Mouse (Mus musculus) intestine, embryonic 16.5 days (tissue): ENCODE measurements at regions not wholly inside any gene's neighbourhood (a gene's known extent, or its start where the extent isn't known, plus 50 kb on each side); places are given as distances from the start of the nearest gene placed in this dataset.
"Not testable (repeated sequence)": the region's sequence is repeated elsewhere in the genome, so short reads cannot be mapped to it uniquely, and the experiment has no call there.

Experiments
- ATAC-seq: fragments of 200-750 bp; cut with Nextera tagmentation; 2 replicates; pipeline ENCODE4 v1.8.0; 2017; ENCODE audit warnings: moderate TSS enrichment, moderate library complexity
- H3K27ac ChIP-seq: fragments of 300-500 bp; sonication (generic); 2 replicates; pipeline ENCODE4 v1.5.1; 2014; ENCODE audit warnings: mild to moderate bottlenecking, low read length
- H3K27me3 ChIP-seq: fragments of 300-500 bp; sonication (generic); replicated peaks from 2 replicates; pipeline ENCODE4 v1.6.1; 2014; ENCODE audit warnings: low read length, control low read depth, mixed read lengths; ENCODE audit not compliant: control insufficient read depth, insufficient read depth
- H3K36me3 ChIP-seq: fragments of 300-500 bp; sonication (generic); 2 replicates; pipeline ENCODE4 v1.6.1; 2014; ENCODE audit warnings: low read length, control low read depth; ENCODE audit not compliant: control insufficient read depth, insufficient read depth
- H3K4me1 ChIP-seq: fragments of 300-500 bp; sonication (generic); 2 replicates; pipeline ENCODE4 v1.6.1; 2014; ENCODE audit warnings: low read length, control low read depth, mixed read lengths; ENCODE audit not compliant: control insufficient read depth, insufficient read depth
- H3K4me2 ChIP-seq: fragments of 300-500 bp; sonication (generic); 2 replicates; pipeline ENCODE4 v1.6.1; 2014; ENCODE audit warnings: low read depth, low read length, control low read depth
- H3K4me3 ChIP-seq: fragments of 300-500 bp; sonication (generic); 2 replicates; pipeline ENCODE4 v1.5.1; 2014; ENCODE audit warnings: mild to moderate bottlenecking, low read length
- H3K9ac ChIP-seq: fragments of 300-500 bp; sonication (generic); 2 replicates; pipeline ENCODE4 v1.6.1; 2014; ENCODE audit warnings: low read depth, low read length
- H3K9me3 ChIP-seq: fragments of 300-500 bp; sonication (generic); 2 replicates; pipeline ENCODE4 v1.6.1; 2016; ENCODE audit warnings: low read length, control low read depth; ENCODE audit not compliant: control insufficient read depth
- whole genome bisulfite sequencing: fragments of 180-500 bp; shearing (Covaris S2); extraction: QIAGEN DNeasy Blood & Tissue Kit; methylation state at CpG from one replicate; pipeline ENCODE4 v1.1.7; 2014; 5-methylcytosine and 5-hydroxymethylcytosine counted together

DNA sequence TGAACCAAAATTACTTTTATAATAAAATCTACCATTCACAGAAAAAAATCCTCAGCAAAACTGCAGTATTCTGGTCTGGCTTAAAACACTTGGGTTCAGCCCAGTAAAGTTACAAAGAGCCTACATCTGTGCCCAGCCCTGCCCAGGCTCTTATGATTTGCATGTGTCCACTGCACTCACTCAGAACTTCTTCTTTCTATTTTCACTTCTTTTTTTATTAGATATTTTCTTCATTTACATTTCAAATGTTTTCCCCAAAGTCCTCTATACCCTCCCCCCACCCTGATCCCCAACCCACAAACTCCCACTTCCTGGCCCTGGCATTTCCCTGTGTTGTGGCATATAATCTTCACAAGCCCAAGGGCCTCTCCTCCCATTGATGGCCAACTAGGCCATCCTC lies 1442.4 kb upstream of the Tacstd2 start:
- Histone ChIP-seq H3K27me3 (no peaks in the 10 kb centered on the region), H3K9ac (no peak overlapping the region), H3K4me1 (no peaks in the 10 kb centered on the region), H3K27ac (no peak overlapping the region), H3K4me3 (no peak overlapping the region), H3K4me2 (no peak overlapping the region), H3K36me3 (no peaks in the 10 kb centered on the region), H3K9me3 (no peaks in the 10 kb centered on the region)
- ATAC-seq = no peak

DNA sequence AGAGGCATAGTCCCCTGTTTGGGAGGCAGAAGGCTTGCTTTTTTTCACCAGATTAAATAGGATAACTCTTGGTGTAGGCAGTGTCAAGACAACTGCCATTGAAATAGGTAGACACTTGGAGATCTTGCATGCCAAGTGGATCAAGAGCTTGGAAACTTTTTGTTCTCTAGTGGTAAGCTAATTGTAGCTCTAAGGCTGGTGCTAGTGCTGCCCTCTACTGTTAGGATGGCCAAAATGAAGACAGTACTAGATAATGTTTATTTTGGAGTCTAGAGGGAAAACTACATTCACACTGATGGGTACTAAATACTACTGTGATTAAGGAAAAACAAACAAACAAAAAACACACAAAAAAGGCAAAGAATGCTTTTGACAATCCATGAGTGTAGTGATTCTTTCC lies 1428.4 kb upstream of the Tacstd2 start:
- Histone ChIP-seq H3K4me2 (no peak overlapping the region), H3K27me3 (no peaks in the 10 kb centered on the region), H3K9me3 (no peaks in the 10 kb centered on the region), H3K27ac (no peak overlapping the region), H3K4me1 (no peaks in the 10 kb centered on the region), H3K9ac (no peak overlapping the region), H3K36me3 (no peaks in the 10 kb centered on the region), H3K4me3 (no peak overlapping the region)
- no peak for ATAC-seq

DNA sequence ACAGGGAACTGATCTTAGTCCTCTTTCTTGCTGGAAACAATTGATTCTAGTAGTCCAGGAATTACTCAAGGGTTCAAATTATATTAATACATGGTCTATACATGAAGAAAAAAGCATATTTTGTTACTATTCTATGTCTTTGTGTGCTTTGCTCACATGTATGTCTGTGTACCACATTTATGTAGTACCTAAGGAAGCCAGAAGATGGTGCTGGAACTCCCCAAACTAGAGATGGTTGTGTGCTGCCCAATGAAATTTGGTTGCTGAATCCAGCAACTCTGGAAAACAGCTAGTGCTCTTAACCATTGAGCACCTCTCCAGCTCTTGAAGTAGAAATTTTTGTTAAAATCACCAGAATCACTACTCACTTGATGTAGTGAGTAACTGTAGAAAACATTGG lies 1402.5 kb upstream of the Tacstd2 start:
- H3K27ac ChIP-seq, H3K9ac ChIP-seq, H3K4me1 ChIP-seq, H3K4me2 ChIP-seq, H3K4me3 ChIP-seq, H3K27me3 ChIP-seq, H3K36me3 ChIP-seq, ATAC-seq, H3K9me3 ChIP-seq: not testable (repeated sequence)

DNA sequence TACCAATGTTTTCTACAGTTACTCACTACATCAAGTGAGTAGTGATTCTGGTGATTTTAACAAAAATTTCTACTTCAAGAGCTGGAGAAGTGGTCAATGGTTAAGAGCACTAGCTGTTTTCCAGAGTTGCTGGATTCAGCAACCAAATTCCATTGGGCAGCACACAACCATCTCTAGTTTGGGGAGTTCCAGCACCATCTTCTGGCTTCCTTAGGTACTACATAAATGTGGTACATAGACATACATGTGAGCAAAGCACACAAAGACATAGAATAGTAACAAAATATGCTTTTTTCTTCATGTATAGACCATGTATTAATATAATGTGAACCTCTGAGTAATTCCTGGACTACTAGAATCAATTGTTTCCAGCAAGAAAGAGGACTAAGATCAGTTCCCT lies 1396.3 kb upstream of the Tacstd2 start:
- not testable (repeated sequence) for H3K4me1 ChIP-seq, H3K27me3 ChIP-seq, H3K4me2 ChIP-seq, H3K9me3 ChIP-seq, H3K9ac ChIP-seq, H3K4me3 ChIP-seq, H3K27ac ChIP-seq, ATAC-seq, H3K36me3 ChIP-seq

DNA sequence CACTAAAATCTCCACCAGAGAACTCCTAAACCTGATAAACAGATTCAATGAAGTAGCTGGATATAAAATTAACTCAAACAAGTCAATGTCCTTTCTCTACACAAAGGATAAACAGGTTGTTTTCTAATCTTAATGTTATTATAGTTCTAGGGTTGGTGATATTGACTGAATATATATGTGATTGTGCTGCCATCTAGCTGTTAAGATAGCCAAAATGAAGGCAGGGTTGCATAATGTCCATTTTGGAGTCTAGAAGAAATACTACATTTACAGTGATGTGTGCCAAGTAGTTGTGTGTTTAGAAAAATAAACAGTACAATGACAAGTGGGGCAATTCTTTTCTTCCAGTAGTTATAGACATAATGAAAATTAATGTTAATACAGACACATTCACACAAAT lies 1379.9 kb upstream of the Tacstd2 start:
- no peak overlapping the region for H3K9ac ChIP-seq
- ATAC-seq = no peak
- H3K4me2 ChIP-seq = no peak overlapping the region
- H3K9me3 ChIP-seq = no peaks in the 10 kb centered on the region
- H3K4me3 ChIP-seq = no peak overlapping the region
- H3K4me1 ChIP-seq = no peaks in the 10 kb centered on the region
- no peaks in the 10 kb centered on the region for H3K27me3 ChIP-seq
- H3K36me3 ChIP-seq = no peaks in the 10 kb centered on the region
- no peak overlapping the region for H3K27ac ChIP-seq

DNA sequence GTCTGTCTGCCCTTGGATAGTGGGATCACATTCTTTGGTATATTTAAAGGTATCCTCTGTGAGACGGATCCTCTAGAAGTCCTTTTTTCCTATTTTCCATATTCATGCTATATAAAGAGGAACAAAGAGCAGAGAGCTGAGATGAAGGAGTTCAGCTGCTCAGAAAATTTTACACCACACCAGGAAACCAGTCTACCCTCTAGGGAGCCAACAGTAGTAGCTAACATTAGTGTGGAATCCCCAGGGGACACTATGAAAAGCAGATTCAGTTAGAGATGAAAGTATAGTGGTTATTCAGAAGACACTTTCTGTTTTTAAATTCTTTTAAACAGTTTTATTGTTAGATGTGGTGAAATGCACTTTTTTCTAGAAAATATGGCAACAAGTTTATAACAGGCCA lies 1348.5 kb upstream of the Tacstd2 start:
- Histone ChIP-seq H3K4me1 (no peaks in the 10 kb centered on the region), H3K27me3 (no peaks in the 10 kb centered on the region), H3K9ac (no peak overlapping the region), H3K4me2 (no peak overlapping the region), H3K9me3 (no peaks in the 10 kb centered on the region), H3K4me3 (no peak overlapping the region), H3K36me3 (no peaks in the 10 kb centered on the region), H3K27ac (no peak overlapping the region)
- no peak for ATAC-seq
- 80% methylated on average over 1 of the region's 1 CpGs for WGBS

DNA sequence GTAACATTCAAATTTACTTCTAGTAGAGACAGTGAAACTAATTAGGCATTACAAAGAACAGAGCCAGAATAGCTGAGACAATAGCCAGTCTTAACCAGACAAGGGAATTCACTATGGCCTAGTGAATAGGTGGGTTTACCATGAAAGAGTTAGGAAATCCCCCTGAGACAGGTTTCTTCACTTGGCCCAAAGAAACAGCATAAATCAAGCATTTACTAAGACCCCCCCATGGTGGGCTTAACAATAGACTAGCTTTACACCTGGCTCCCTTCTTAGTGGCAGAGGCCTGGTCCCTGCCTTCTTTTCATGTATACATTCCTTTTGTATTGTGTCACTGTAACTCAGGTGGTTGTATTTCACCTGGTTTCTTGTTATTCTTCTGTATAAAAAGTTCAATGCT lies 1317.2 kb upstream of the Tacstd2 start:
- H3K36me3 ChIP-seq, H3K9ac ChIP-seq, H3K4me2 ChIP-seq, H3K9me3 ChIP-seq, ATAC-seq, H3K4me3 ChIP-seq, H3K27ac ChIP-seq, H3K4me1 ChIP-seq, H3K27me3 ChIP-seq: not testable (repeated sequence)

DNA sequence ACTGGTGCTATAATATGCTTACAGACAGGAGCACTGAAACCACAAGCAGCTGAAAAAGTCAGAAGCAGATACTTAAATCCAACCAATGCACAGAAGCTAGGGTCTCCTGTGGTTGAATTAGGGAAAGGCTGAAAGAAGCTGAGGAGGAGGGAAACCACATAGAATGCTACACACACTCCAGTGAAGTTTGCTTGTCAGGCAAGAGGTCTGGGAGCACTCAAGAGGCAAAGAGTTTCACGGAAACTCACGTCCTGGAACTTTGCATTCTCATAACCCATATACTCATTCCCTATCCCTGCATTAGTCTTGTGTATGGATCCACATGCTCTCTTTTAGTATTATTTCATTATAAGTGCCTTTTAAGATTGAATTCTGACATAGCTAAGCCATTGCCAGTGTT lies 1316.7 kb upstream of the Tacstd2 start:
- Histone ChIP-seq H3K27ac (no peak overlapping the region), H3K9me3 (no peaks in the 10 kb centered on the region; the same call in 1 of the 2 replicates), H3K4me1 (no peaks in the 10 kb centered on the region), H3K4me3 (no peak overlapping the region), H3K36me3 (no peaks in the 10 kb centered on the region), H3K27me3 (no peaks in the 10 kb centered on the region), H3K4me2 (no peak overlapping the region), H3K9ac (no peak overlapping the region)
- ATAC-seq = no peak
- WGBS = 92% methylated on average over 2 of the region's 2 CpGs

DNA sequence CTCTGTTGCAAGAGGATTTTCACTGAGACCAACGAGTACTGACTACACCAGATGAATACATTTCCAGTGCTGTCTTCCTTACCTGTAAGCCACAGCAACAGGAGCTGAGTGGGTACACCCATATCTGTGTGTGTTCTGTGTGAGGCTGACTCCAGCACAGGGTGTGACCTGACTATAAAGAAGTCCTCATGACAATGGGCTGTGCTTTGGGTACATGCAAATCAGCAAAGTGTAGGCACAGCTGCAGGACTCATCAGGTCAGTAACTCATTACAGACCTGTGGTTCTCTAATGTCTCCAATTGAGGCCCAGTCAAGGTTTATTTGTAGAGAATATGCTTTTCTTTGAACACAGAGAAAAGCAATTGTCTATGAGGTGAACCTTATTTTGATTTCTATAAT lies 1299.6 kb upstream of the Tacstd2 start:
- no peak overlapping the region for H3K9ac ChIP-seq
- H3K4me3 ChIP-seq = no peak overlapping the region
- H3K36me3 ChIP-seq = no peaks in the 10 kb centered on the region
- H3K27me3 ChIP-seq = no peaks in the 10 kb centered on the region
- H3K4me2 ChIP-seq = no peak overlapping the region
- WGBS = 78% methylated on average over 1 of the region's 1 CpGs
- H3K9me3 ChIP-seq = no peaks in the 10 kb centered on the region
- H3K4me1 ChIP-seq = no peaks in the 10 kb centered on the region
- H3K27ac ChIP-seq = no peak overlapping the region
- no peak for ATAC-seq

DNA sequence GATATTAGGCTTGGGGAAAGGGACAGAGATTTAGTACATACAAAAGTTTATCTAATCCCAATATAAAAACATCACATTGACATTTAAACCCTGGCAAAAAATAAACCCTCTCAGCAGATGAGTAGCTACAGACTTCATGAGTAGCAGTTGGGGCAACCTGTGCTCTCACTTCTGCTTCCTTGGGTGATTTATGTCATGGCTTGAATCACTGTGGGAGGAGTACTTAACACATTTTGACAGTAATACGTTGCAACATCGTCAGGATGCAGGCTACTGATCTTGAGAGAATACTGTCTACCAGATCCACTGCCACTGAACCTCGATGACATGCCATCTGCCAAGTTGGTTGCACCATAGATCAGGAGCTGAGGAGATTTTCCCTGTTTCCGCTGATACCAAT lies 1299.0 kb upstream of the Tacstd2 start:
- Histone ChIP-seq H3K4me2 (no peak overlapping the region), H3K27ac (no peak overlapping the region), H3K36me3 (no peaks in the 10 kb centered on the region), H3K9ac (no peak overlapping the region), H3K4me1 (no peaks in the 10 kb centered on the region), H3K27me3 (no peaks in the 10 kb centered on the region), H3K4me3 (no peak overlapping the region), H3K9me3 (no peaks in the 10 kb centered on the region)
- no peak for ATAC-seq
- 71% methylated on average over 4 of the region's 4 CpGs for WGBS
